Mouse (Mus musculus): ENCODE measurements around the gene Cpne8. TPM values are rescaled to one million over a fixed set of nuclear protein-coding genes. Genes with fewer than 3 reads are reported as not detected.
"Not testable (repeated sequence)": the region's sequence is repeated elsewhere in the genome, so short reads cannot be mapped to it uniquely, and the experiment has no call there.

The Cpne8 gene
- polyA plus RNA-seq, 1 experiment from 2014 or later = 3.3 TPM

GRCm38 (mm10) chr15:90660723-90661122 is 18.5 kb downstream of the Cpne8 start:
- H3K36me3 ChIP-seq (replicated peaks) = no peaks in the 10 kb centered on the region
- H3K27me3 ChIP-seq (ENCODE audit: poor library complexity, severe bottlenecking) = no peaks in the 10 kb centered on the region
- H3K4me3 ChIP-seq = no peak overlapping the region
- 93% methylated on average over 3 of the region's 3 CpGs for WGBS
- DNase-seq (ENCODE audit: extremely low spot score, low spot score) = no peak
- no peaks in the 10 kb centered on the region for H3K4me1 ChIP-seq
- H3K27ac ChIP-seq = no peak overlapping the region
- H3K9me3 ChIP-seq = no peaks in the 10 kb centered on the region

GRCm38 (mm10) chr15:90658053-90658452 is 21.2 kb downstream of the Cpne8 start:
- no peak for DNase-seq (ENCODE audit: extremely low spot score, low spot score)
- no peaks in the 10 kb centered on the region for H3K36me3 ChIP-seq (replicated peaks)
- H3K4me1 ChIP-seq = no peaks in the 10 kb centered on the region
- no peaks in the 10 kb centered on the region for H3K9me3 ChIP-seq
- no peaks in the 10 kb centered on the region for H3K27me3 ChIP-seq (ENCODE audit: poor library complexity, severe bottlenecking)
- 82% methylated on average over 2 of the region's 2 CpGs for WGBS
- no peak overlapping the region for H3K4me3 ChIP-seq
- H3K27ac ChIP-seq = no peak overlapping the region

GRCm38 (mm10) chr15:90656521-90656920 is 22.7 kb downstream of the Cpne8 start:
- no peaks in the 10 kb centered on the region for H3K4me1 ChIP-seq
- no peaks in the 10 kb centered on the region for H3K36me3 ChIP-seq (replicated peaks)
- H3K27me3 ChIP-seq (ENCODE audit: poor library complexity, severe bottlenecking) = no peaks in the 10 kb centered on the region
- no peak for DNase-seq (ENCODE audit: extremely low spot score, low spot score)
- H3K9me3 ChIP-seq = no peaks in the 10 kb centered on the region
- H3K27ac ChIP-seq = no peak overlapping the region
- WGBS = 94% methylated on average over 8 of the region's 8 CpGs
- H3K4me3 ChIP-seq = no peak overlapping the region

- 91% methylated on average over 5 of the region's 5 CpGs for WGBS
Observed at GRCm38 (mm10) chr15:90647011-90647577, 32.1 kb downstream of the Cpne8 start.

GRCm38 (mm10) chr15:90646326-90646725 is 32.9 kb downstream of the Cpne8 start:
- Histone ChIP-seq H3K27me3 (ENCODE audit: poor library complexity, severe bottlenecking) (no peaks in the 10 kb centered on the region), H3K9me3 (peaks cover 5% of the 10 kb centered on the region; the same call in 1 of the 2 replicates), H3K4me1 (peaks cover 8% of the 10 kb centered on the region; the same call in 1 of the 2 replicates), H3K4me3 (no peak overlapping the region), H3K27ac (peak overlapping the region; percentile 53), H3K36me3 (replicated peaks) (no peaks in the 10 kb centered on the region)
- DNase-seq (ENCODE audit: extremely low spot score, low spot score) = no peak
- 56% methylated on average over 4 of the region's 4 CpGs for WGBS

More at GRCm38 (mm10) chr15:90647011-90647577, 32.1 kb downstream of the Cpne8 start:
- no peak for DNase-seq (ENCODE audit: extremely low spot score, low spot score)
- Histone ChIP-seq H3K27ac (peak overlapping the region; percentile 53), H3K27me3 (ENCODE audit: poor library complexity, severe bottlenecking) (no peaks in the 10 kb centered on the region), H3K36me3 (replicated peaks) (no peaks in the 10 kb centered on the region), H3K4me1 (peaks cover 8% of the 10 kb centered on the region; the same call in 1 of the 2 replicates), H3K9me3 (peaks cover 5% of the 10 kb centered on the region; the same call in 1 of the 2 replicates), H3K4me3 (no peak overlapping the region)

- Histone ChIP-seq H3K27ac (no peak overlapping the region), H3K9me3 (peaks cover 5% of the 10 kb centered on the region; the same call in 1 of the 2 replicates), H3K36me3 (replicated peaks) (no peaks in the 10 kb centered on the region), H3K4me3 (no peak overlapping the region), H3K27me3 (ENCODE audit: poor library complexity, severe bottlenecking) (no peaks in the 10 kb centered on the region), H3K4me1 (peaks cover 8% of the 10 kb centered on the region; the same call in 1 of the 2 replicates)
- WGBS = 91% methylated on average over 10 of the region's 10 CpGs
- no peak for DNase-seq (ENCODE audit: extremely low spot score, low spot score)
Observed at GRCm38 (mm10) chr15:90645828-90646227, 33.4 kb downstream of the Cpne8 start.

GRCm38 (mm10) chr15:90624201-90624600 is 55.0 kb downstream of the Cpne8 start:
- DNase-seq (ENCODE audit: extremely low spot score, low spot score) = no peak
- no peak overlapping the region for H3K4me3 ChIP-seq
- H3K27me3 ChIP-seq (ENCODE audit: poor library complexity, severe bottlenecking) = no peaks in the 10 kb centered on the region
- 93% methylated on average over 5 of the region's 5 CpGs for WGBS
- H3K36me3 ChIP-seq (replicated peaks) = no peaks in the 10 kb centered on the region
- H3K9me3 ChIP-seq = no peaks in the 10 kb centered on the region
- no peaks in the 10 kb centered on the region for H3K4me1 ChIP-seq
- H3K27ac ChIP-seq = no peak overlapping the region

- Histone ChIP-seq H3K36me3 (replicated peaks) (no peaks in the 10 kb centered on the region), H3K27ac (no peak overlapping the region), H3K4me3 (no peak overlapping the region), H3K4me1 (no peaks in the 10 kb centered on the region), H3K27me3 (ENCODE audit: poor library complexity, severe bottlenecking) (no peaks in the 10 kb centered on the region), H3K9me3 (no peaks in the 10 kb centered on the region)
- no peak for DNase-seq (ENCODE audit: extremely low spot score, low spot score)
- 89% methylated on average over 3 of the region's 3 CpGs for WGBS
Observed at GRCm38 (mm10) chr15:90622005-90622404, 57.2 kb downstream of the Cpne8 start.

- H3K4me3 ChIP-seq = no peak overlapping the region
- no peaks in the 10 kb centered on the region for H3K36me3 ChIP-seq (replicated peaks)
- no peak overlapping the region for H3K27ac ChIP-seq
- DNase-seq (ENCODE audit: extremely low spot score, low spot score) = no peak
- 86% methylated on average over 4 of the region's 4 CpGs for WGBS
- H3K4me1 ChIP-seq = no peaks in the 10 kb centered on the region
- H3K9me3 ChIP-seq = no peaks in the 10 kb centered on the region
- H3K27me3 ChIP-seq (ENCODE audit: poor library complexity, severe bottlenecking) = no peaks in the 10 kb centered on the region
Observed at GRCm38 (mm10) chr15:90619736-90620135, 59.5 kb downstream of the Cpne8 start.

GRCm38 (mm10) chr15:90616116-90616798 is 63.0 kb downstream of the Cpne8 start:
- no peak overlapping the region for H3K27ac ChIP-seq
- no peak for DNase-seq (ENCODE audit: extremely low spot score, low spot score)
- H3K27me3 ChIP-seq (ENCODE audit: poor library complexity, severe bottlenecking) = no peaks in the 10 kb centered on the region
- no peak overlapping the region for H3K4me3 ChIP-seq
- no peaks in the 10 kb centered on the region for H3K4me1 ChIP-seq
- WGBS = 85% methylated on average over 8 of the region's 8 CpGs
- no peaks in the 10 kb centered on the region for H3K36me3 ChIP-seq (replicated peaks)
- H3K9me3 ChIP-seq = no peaks in the 10 kb centered on the region

- not testable (repeated sequence) for DNase-seq (ENCODE audit: extremely low spot score, low spot score)
Observed at GRCm38 (mm10) chr15:90610767-90611166, 68.5 kb downstream of the Cpne8 start.

GRCm38 (mm10) chr15:90609836-90610415 is 69.3 kb downstream of the Cpne8 start:
- Histone ChIP-seq H3K27me3 (ENCODE audit: poor library complexity, severe bottlenecking) (no peaks in the 10 kb centered on the region), H3K4me3 (no peak overlapping the region), H3K9me3 (no peaks in the 10 kb centered on the region), H3K4me1 (no peaks in the 10 kb centered on the region), H3K36me3 (replicated peaks) (no peaks in the 10 kb centered on the region), H3K27ac (no peak overlapping the region)
- WGBS = 82% methylated on average over 4 of the region's 4 CpGs
- no peak for DNase-seq (ENCODE audit: extremely low spot score, low spot score)

More at GRCm38 (mm10) chr15:90610767-90611166, 68.5 kb downstream of the Cpne8 start:
- not testable (repeated sequence) for H3K9me3 ChIP-seq; H3K27me3 ChIP-seq (ENCODE audit: poor library complexity, severe bottlenecking); H3K27ac ChIP-seq; H3K4me1 ChIP-seq; H3K36me3 ChIP-seq (replicated peaks); H3K4me3 ChIP-seq
- WGBS = 93% methylated on average over 4 of the region's 4 CpGs

- 79% methylated on average over 3 of the region's 3 CpGs for WGBS
- no peak for DNase-seq (ENCODE audit: extremely low spot score, low spot score)
- Histone ChIP-seq H3K27ac (no peak overlapping the region), H3K4me3 (no peak overlapping the region), H3K4me1 (peaks cover 4% of the 10 kb centered on the region; the same call in 1 of the 2 replicates), H3K36me3 (replicated peaks) (no peaks in the 10 kb centered on the region), H3K27me3 (ENCODE audit: poor library complexity, severe bottlenecking) (no peaks in the 10 kb centered on the region), H3K9me3 (no peaks in the 10 kb centered on the region)
Observed at GRCm38 (mm10) chr15:90608368-90608767, 70.9 kb downstream of the Cpne8 start.
